Mouse (Mus musculus) left cerebral cortex, adult 2 months (tissue): ENCODE data around the gene Bcl3. TPM values are rescaled to one million over a fixed set of nuclear protein-coding genes. Genes with fewer than 3 reads are reported as not detected.
"Not testable (repeated sequence)": the region's sequence is repeated elsewhere in the genome, so short reads cannot be mapped to it uniquely, and the experiment has no call there.

Source experiments
- DNase-seq, 2 experiments: peaks; one replicate each; pipeline ENCODE4 v3.0.0; 2021 to 2022; ENCODE audit warnings: low spot score in 2 of 2, mixed read lengths in 1 of 2; ENCODE audit errors: extremely low spot score in 1 of 2
- H3K27ac ChIP-seq: fragments of 200-600 bp; 2 replicates; pipeline ENCODE4 v1.8.1; 2022
- H3K4me3 ChIP-seq: fragments of 200-600 bp; 2 replicates; pipeline ENCODE4 v1.8.1; 2022
- CTCF ChIP-seq: fragments of 200-600 bp; IDR thresholded peaks from 2 replicates; pipeline ENCODE4 v1.8.1; 2022; ENCODE audit warnings: antibody characterized with exemption, mild to moderate bottlenecking, moderate library complexity
- intact Hi-C: fragments of 180-260 bp; cut with DNase I; formaldehyde crosslinking; loops from one replicate; pipeline ENCODE4 v1.15.1; 2025
- total RNA-seq, 2 experiments: library from RNA; stranded (reverse); gene quantifications; 2 replicates each; pipeline ENCODE4 v1.2.3; 2021

Bcl3 gene
- total RNA-seq, 2 experiments from 2014 or later: 0.56 to 0.77 TPM

DNA sequence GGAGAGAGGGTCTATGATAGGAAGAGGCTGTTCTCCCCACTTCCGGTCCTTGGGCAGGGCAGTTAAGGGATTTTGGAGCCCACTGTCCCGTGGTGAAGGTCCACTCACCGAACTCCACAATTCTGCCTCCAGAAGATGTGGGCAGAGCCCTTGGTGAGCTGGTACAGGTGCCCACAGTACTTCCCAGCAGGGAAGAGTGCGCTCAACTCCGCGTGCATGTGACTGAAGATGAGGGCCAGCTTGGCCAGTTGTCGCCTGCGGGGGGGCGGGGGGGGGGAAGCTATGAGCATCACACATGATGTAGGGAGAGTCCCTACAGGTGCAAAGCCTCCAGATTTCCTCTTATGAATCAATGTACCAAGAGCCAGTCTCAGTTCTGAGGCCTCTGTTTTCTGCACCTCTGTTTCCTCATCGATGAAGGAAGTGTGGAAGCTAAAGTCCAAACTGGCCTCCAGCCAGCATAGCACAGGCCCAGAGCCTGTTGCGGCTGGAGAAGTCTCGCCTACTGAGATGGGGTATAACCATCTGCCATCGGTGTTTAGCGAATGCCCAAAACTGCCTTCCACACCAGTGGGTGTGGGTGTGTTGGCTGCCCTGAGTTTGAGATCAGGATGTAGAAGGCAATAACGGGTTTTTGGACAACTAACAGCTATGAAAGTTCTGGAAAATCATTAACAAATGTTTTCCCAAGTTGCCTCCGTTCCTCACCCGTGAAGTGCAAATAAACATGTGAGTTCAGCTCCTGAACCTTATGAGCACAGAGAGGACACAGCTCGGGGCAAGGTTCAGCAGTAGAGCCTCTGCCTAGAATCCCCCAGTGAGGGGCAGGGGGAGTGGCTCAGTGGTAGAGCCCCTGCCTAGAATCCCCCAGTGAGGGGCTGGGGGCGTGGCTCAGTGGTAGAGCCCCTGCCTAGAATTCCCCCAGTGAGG is 29.6 kb downstream of the Bcl3 start:
- intact Hi-C loops: loop anchor here (5.0 kb wide), 1 partner anchor 126 kb away; the partner anchor contains the start of gene Clptm1
- Histone ChIP-seq H3K4me3 (no peak overlapping the region), H3K27ac (no peak overlapping the region)
- TF ChIP-seq CTCF: no peak
- DNase-seq: no peak

DNA sequence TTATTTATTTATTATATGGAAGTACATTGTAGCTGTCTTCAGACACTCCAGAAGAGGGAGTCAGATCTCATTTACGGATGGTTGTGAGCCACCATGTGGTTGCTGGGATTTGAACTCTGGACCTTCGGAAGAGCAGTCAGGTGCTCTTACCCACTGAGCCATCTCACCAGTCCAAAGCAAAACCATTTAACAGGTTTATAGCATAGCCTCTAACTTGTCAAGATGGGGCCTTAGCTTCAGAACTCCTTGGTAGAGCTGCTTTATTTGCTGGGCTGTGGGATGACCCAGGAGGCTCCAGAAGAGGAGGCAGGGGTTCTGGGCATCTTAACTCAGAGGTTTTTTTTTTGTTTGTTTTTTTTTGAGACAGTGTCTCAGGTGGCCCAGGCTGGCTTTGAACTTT is 31.1 kb downstream of the Bcl3 start:
- intact Hi-C loops: loop anchor here (5.0 kb wide), 1 partner anchor 124 kb away; the partner anchor contains the start of gene Clptm1

GRCm38 (mm10) chr7:19789904-19790347 is 32.6 kb downstream of the Bcl3 start:
- intact Hi-C loops: loop anchor here (1.0 to 5.0 kb wide), 3 partner anchors 15 to 123 kb away; partner anchors contain the start of genes Clptm1 and Nectin2
- Histone ChIP-seq H3K4me3 (peak overlapping the region; percentile 50), H3K27ac (no peak overlapping the region)
- DNase-seq: peak; percentile 81 to 97
- peak; percentile 98 for TF ChIP-seq CTCF

More for the DNA sequence above, 31.1 kb downstream of the Bcl3 start:
- H3K4me3 ChIP-seq, H3K27ac ChIP-seq, DNase-seq: not testable (repeated sequence)

GRCm38 (mm10) chr7:19785874-19786458 is 36.6 kb downstream of the Bcl3 start:
- no peak for TF ChIP-seq CTCF
- no peak for DNase-seq
- intact Hi-C loops: no loop called here

GRCm38 (mm10) chr7:19784764-19785535 is 37.6 kb downstream of the Bcl3 start:
- DNase-seq: no peak
- no peak overlapping the region for H3K27ac ChIP-seq
- intact Hi-C loops: no loop called here
- peak; percentile 41 for TF ChIP-seq CTCF
- no peak overlapping the region for H3K4me3 ChIP-seq

More at GRCm38 (mm10) chr7:19785874-19786458, 36.6 kb downstream of the Bcl3 start:
- no peak overlapping the region for H3K4me3 ChIP-seq
- H3K27ac ChIP-seq: no peak overlapping the region

DNA sequence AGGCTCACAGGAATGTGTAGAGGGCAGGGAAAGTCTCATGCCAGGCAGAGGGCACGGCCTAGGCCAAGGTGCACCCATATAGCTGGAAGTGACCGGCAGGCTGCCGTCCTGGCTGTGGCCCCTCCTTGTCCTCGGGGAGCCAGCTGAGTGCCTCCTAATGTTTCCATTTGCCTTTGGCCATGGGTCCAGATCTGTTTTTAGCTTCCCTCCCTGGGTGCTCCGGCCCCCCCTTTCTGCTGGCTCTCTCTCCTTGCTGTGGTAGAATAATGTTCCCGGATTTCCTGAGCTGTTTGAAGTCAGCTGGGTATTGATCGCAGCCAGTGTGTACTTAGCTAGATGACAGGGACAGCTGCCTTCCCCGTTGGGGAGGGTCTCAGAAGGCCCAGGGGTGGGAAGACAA is 38.9 kb downstream of the Bcl3 start:
- Histone ChIP-seq H3K27ac (no peak overlapping the region), H3K4me3 (no peak overlapping the region)
- no peak for TF ChIP-seq CTCF
- no peak for DNase-seq
- intact Hi-C loops: no loop called here

DNA sequence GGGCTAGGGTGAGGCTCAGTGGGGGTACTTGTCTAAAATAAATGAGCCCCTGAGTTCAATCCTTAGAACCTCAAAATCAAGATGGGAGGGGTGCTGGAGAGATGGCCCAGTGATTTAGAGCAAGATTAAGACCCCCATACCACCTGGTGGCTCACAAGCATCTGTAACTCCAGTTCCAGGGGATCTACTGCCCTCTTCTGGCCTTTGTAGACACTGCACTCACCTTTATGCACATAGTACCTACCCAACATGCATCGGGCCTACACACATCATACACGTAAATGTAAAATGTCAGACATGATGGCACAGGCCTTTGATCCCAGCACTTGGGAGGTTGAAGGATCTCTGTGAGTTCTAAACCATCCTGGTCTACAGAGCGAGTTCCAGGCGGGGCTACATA is 39.9 kb downstream of the Bcl3 start:
- DNase-seq: no peak
- peak; percentile 45 for TF ChIP-seq CTCF
- intact Hi-C loops: no loop called here
- Histone ChIP-seq H3K4me3 (no peak overlapping the region), H3K27ac (no peak overlapping the region)

GRCm38 (mm10) chr7:19781741-19782140 is 40.8 kb downstream of the Bcl3 start:
- TF ChIP-seq CTCF: no peak
- intact Hi-C loops: no loop called here
- H3K27ac ChIP-seq: no peak overlapping the region
- DNase-seq: no peak
- H3K4me3 ChIP-seq: no peak overlapping the region

- peak; percentile 12 for TF ChIP-seq CTCF
- DNase-seq: no peak
- H3K4me3 ChIP-seq: no peak overlapping the region
- intact Hi-C loops: no loop called here
- H3K27ac ChIP-seq: no peak overlapping the region
Observed at GRCm38 (mm10) chr7:19779903-19780302, 42.7 kb downstream of the Bcl3 start.

DNA sequence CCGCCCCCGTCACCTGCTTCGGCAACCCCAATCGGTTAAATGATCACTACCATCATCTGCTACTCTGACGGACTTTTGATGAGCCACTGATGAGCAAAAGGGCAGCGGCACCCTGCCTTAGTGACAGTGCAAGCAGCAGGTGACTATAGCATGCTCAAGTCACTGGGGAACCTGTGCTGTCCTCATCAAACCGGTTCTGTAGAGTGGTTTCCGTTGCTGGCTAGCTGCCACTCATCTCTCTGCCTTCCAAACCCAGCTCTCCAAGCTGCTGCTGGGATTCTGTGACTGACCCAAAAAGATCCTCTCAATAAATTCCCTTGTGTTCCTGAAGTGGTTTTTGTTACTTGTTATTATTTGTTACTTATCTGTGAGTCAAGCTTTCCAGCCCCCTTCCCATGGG is 43.9 kb downstream of the Bcl3 start:
- no peak overlapping the region for H3K27ac ChIP-seq
- intact Hi-C loops: no loop called here
- DNase-seq: no peak
- H3K4me3 ChIP-seq: no peak overlapping the region
- no peak for TF ChIP-seq CTCF

DNA sequence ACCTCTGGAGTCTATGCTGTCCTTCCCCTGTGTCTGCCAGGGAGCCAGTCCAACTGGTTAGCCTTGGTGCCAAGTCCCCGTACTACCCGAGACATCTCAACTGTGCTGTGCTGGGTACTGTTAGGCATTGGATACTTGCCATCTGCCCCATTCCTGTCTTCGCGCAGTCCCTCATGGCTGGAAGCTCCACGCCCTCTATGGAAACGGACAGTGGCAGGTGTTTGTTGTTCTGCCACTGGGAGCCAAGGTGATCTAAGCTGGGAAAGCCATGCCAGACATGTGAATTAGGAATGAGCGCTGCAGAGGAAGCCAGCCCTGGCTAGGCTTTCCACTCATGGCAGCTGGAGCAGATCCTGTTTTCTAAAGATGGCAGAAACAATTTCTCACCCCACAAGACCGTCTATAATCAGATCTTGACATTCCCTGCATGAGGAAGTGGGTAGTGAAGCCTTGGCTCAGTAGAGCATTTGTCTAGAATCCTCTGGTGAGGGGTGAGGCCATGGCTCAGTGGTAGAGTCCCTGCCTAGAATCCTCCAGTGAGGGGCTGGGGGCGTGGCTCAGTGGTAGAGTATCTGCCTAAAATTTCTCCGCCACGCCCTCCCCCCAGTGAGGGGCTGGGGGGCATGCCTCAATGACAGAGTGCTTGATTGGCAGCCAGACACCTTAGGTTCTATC is 45.4 kb downstream of the Bcl3 start:
- no peak overlapping the region for H3K27ac ChIP-seq
- intact Hi-C loops: no loop called here
- H3K4me3 ChIP-seq: no peak overlapping the region
- DNase-seq: no peak
- TF ChIP-seq CTCF: no peak
